Mouse (Mus musculus) heart, postnatal 36 days (tissue): Measurements from ENCODE around the gene Ppp4c. TPM values are rescaled to one million over a fixed set of nuclear protein-coding genes. Genes with fewer than 3 reads are reported as not detected.

Source experiments
- total RNA-seq, 2 experiments: library from RNA; stranded (reverse); gene quantifications; 2 replicates each; pipeline ENCODE4 v1.2.3; 2021

Ppp4c gene
- total RNA-seq, 2 experiments from 2014 or later, result 36.1 to 36.5 TPM

Other genes starting within 250 kb of the Ppp4c start
- gene Eif3c, start 226.1 kb downstream of the Ppp4c start, total RNA-seq, result 100 to 1,000 TPM; 156 to 157 TPM
- gene Apobr, start 207.6 kb downstream of the Ppp4c start, total RNA-seq, result under 1 TPM; 0.41 to 0.53 TPM
- 10 to 100 TPM; 14.8 to 16.3 TPM for gene Cln3, start 206.7 kb downstream of the Ppp4c start, total RNA-seq
- not detected for gene Il27, start 197.6 kb downstream of the Ppp4c start, total RNA-seq
- gene Nupr1, start 161.6 kb downstream of the Ppp4c start, total RNA-seq, result 1 to 10 TPM; 7.2 to 9.9 TPM
- gene Sgf29, start 143.2 kb downstream of the Ppp4c start, total RNA-seq, result 10 to 100 TPM; 21.8 to 25.2 TPM
- gene Sult1a1, start 116.1 kb downstream of the Ppp4c start, total RNA-seq, result 10 to 100 TPM; 30.3 to 43.0 TPM
- 10 to 100 TPM; 47.0 to 60.8 TPM for gene Bola2, start 97.1 kb downstream of the Ppp4c start, total RNA-seq
- 1 to 10 TPM; 4.4 to 5.9 TPM for gene Slx1b, start 96.7 kb downstream of the Ppp4c start, total RNA-seq
- 1 to 10 TPM; 7.8 to 9.9 TPM for gene Coro1a, start 84.7 kb downstream of the Ppp4c start, total RNA-seq
- gene Mapk3, start 32.9 kb downstream of the Ppp4c start, total RNA-seq, result 10 to 100 TPM; 61.0 to 62.2 TPM
- gene Gdpd3, start 26.2 kb downstream of the Ppp4c start, total RNA-seq, result 1 to 10 TPM; 1.6 TPM
- gene Ypel3, start 15.5 kb downstream of the Ppp4c start, total RNA-seq, result 100 to 1,000 TPM in 1 of 2 experiments, 10 to 100 TPM in 1; 91.4 to 110 TPM
- gene Tbx6, start 11.0 kb downstream of the Ppp4c start, total RNA-seq, result under 1 TPM; 0.24 to 0.44 TPM
- 1 to 10 TPM; 8.2 to 9.7 TPM for gene Fam57b, start 5.2 kb upstream of the Ppp4c start, total RNA-seq
- gene 4930451I11Rik, start 39.1 kb upstream of the Ppp4c start, total RNA-seq, result not detected
- not detected for gene Doc2a, start 54.9 kb upstream of the Ppp4c start, total RNA-seq
- gene Hirip3, start 69.5 kb upstream of the Ppp4c start, total RNA-seq, result 1 to 10 TPM; 6.1 to 6.6 TPM
- 10 to 100 TPM; 21.2 to 21.8 TPM for gene Ino80e, start 69.9 kb upstream of the Ppp4c start, total RNA-seq
- 10 to 100 TPM; 39.5 to 43.2 TPM for gene Taok2, start 92.2 kb upstream of the Ppp4c start, total RNA-seq
- 10 to 100 TPM in 1 of 2 experiments, 1 to 10 TPM in 1; 9.5 to 11.5 TPM for gene Tmem219, start 130.4 kb upstream of the Ppp4c start, total RNA-seq
- 1 to 10 TPM; 5.4 to 7.4 TPM for gene Kctd13, start 136.4 kb upstream of the Ppp4c start, total RNA-seq
- not detected for gene Asphd1, start 157.1 kb upstream of the Ppp4c start, total RNA-seq
- 1 to 10 TPM; 6.4 to 10.0 TPM for gene Sez6l2, start 158.1 kb upstream of the Ppp4c start, total RNA-seq
- 10 to 100 TPM; 52.2 to 55.4 TPM for gene Cdipt, start 183.4 kb upstream of the Ppp4c start, total RNA-seq
- gene Cdiptos, start 183.6 kb upstream of the Ppp4c start, total RNA-seq, result under 1 TPM; 0.31 to 0.65 TPM
- 10 to 100 TPM; 53.5 to 57.7 TPM for gene Mvp, start 222.1 kb upstream of the Ppp4c start, total RNA-seq
- not detected for gene Pagr1b, start 224.0 kb upstream of the Ppp4c start, total RNA-seq
- gene Pagr1a, start 224.9 kb upstream of the Ppp4c start, total RNA-seq, result 10 to 100 TPM in 1 of 2 experiments, not detected in 1; 11.8 TPM
- gene Gm42742, start 228.6 kb upstream of the Ppp4c start, total RNA-seq, result 10 to 100 TPM; 25.2 to 28.6 TPM
- 1 to 10 TPM in 1 of 2 experiments, under 1 TPM in 1; 0.57 to 1.2 TPM for gene Prrt2, start 228.7 kb upstream of the Ppp4c start, total RNA-seq
- gene Maz, start 234.5 kb upstream of the Ppp4c start, total RNA-seq, result 10 to 100 TPM; 66.5 to 71.5 TPM
- gene Kif22, start 250.0 kb upstream of the Ppp4c start, total RNA-seq, result 1 to 10 TPM; 1.0 to 2.6 TPM